Mouse (Mus musculus) adrenal gland, postnatal 14 days (tissue): ENCODE measurements at regions not wholly inside any gene's neighbourhood (a gene's known extent, or its start where the extent isn't known, plus 50 kb on each side); places are given as distances from the start of the nearest gene placed in this dataset.

Experiments used
- DNase-seq: peaks from one replicate; pipeline ENCODE4 v3.0.0; 2021; ENCODE audit warnings: mixed read lengths

GRCm38 (mm10) chr1:193769546-193769945 lies 399.4 kb upstream of the Camk1g start:
- DNase-seq, result no peak

- no peak for DNase-seq
These were observed 394.0 kb upstream of the Camk1g start for GRCm38 (mm10) chr1:193764103-193764502.

DNA sequence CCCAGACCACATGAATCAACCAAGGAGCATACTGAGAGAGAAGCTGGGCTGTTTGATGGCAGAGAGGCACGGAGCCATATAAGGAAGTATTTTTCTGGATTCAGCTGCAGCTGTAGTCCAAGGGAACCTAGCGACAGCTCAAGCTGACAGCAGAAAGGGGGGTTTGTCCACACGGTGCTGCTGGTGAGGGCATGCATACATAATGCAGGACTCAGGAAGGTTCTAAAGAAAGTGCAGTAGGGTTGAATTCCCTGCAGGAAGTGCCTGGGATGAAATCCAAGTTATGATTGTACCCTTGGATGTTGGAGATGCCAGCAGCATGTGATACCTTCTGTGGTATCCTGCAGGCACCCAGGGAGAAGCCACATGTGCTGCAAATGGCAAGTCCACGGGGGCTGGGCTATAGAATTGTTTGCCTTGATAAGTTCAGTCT lies 381.7 kb upstream of the Camk1g start:
- DNase-seq, result no peak

DNA sequence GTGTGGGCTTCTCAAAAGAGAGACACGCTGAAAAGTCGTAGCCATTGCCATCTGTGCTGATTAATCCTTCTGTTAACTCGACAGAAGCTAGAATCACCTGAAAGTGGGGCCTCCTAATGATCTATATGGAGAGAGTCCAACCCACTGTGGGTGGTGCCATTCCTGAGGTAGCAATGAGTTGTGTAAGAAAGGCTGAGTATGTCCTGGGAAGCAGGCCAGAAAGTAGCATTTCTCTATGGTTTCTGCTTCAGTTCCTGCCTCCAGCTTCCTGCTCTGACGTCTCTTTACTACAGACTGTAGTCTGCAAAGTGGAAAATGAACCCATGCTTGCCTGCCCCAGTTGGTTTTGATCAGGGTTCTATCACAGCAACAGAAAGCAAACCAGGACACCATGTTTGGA lies 380.8 kb upstream of the Camk1g start:
- DNase-seq, result no peak

- DNase-seq, result no peak
These were observed 377.4 kb upstream of the Camk1g start for GRCm38 (mm10) chr1:193747426-193747960.

GRCm38 (mm10) chr1:193742688-193743087 lies 372.6 kb upstream of the Camk1g start:
- no peak for DNase-seq

GRCm38 (mm10) chr1:193738821-193739220 lies 368.7 kb upstream of the Camk1g start:
- peak; percentile 68 for DNase-seq

DNA sequence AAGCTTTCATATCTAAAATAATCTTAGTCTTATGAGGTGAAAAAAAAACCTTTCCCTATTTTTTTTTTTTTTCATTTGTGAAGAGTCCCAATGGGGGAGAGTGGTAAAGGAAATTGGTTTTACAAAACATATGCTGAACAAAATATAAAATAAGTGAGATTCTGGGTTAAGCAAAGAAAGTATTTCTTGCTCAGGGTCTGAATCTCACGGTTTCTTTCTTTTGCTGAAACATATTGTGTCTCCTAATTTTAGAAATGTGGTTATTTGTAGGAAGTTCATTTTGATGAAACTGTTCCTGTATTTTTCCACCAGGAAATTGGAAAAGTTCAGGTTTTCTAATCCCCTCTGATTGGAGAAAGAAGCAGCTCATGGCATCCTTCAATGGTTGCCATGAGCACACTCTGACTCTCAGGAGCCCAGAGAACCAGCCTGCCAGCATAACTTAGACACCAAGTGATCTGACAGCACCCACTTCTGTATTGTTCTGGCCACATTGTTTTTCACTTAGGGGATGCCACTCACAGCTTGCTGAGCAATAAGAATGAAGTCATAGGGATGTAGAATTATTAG lies 365.9 kb upstream of the Camk1g start:
- no peak for DNase-seq

DNA sequence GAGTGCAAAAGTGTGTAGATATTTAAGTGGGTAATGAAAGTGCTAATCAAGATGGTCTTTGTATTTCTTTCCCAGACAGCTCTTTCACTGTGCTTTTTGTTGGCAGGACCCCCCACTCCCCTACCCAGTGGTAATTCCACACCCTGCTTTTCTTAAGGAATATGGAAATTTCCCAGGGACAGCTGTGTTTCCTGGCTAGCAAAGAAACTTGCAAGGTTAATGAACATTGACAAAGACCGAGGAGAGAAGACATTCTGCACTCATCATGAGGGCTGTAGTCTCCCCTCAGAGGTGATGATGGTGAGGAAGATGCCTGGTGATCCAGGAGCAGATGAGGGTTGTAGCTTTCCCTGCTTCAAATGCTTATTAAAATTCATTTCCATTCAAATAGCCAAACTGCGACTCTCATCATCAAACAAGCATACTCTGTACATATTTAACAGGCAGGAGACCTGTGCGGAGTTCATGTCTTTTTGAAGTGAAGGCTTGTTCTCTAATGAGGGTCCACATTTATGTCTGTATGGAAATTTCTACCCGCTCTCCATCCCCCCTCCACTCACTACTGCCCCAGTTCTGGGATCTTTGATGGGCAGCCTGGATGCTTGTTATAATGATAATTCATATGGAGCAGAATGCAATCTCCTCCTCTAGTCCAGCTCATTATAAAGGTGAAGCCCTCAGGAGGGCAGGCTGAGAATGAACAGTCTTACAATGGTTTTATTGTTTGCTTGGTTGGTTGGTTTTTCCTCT lies 364.1 kb upstream of the Camk1g start:
- no peak for DNase-seq

DNA sequence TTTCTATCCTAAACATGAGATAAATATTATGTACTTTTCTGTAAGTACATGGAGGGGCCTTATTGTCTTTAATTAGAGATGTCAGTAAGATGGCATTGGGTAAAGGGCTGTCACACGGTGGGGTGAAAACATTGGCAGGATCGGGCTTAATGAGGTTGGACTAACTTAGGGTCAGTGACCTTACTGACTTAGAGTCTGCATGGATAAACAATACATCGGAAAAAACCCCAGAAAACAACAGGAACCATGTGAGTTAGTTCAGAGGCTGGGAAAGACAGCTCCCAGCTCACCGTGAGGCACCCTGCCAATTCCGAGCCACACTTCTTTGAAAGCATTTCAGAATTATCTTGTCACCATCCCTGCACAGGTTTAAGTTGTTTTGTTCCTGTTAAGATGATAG lies 363.3 kb upstream of the Camk1g start:
- no peak for DNase-seq

DNA sequence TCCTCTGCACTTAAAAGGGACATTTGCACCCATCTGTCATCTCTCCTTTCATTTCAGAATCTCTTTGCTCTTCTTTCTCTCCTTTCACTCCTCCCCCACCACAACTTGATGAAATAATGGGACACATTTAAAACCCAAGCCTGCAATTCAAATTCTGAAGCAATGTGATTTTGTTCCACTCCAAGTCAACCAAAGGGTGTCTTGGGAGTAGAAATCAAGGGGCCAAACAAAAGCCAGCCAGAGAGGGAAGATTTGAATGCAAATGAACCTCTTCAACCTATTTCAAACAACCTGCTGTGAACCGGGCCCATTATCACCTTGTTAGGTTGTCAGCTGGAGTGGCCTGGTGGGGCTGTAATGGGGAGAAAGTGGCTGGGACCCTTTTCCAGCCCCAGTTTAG lies 362.0 kb upstream of the Camk1g start:
- DNase-seq, result no peak

DNA sequence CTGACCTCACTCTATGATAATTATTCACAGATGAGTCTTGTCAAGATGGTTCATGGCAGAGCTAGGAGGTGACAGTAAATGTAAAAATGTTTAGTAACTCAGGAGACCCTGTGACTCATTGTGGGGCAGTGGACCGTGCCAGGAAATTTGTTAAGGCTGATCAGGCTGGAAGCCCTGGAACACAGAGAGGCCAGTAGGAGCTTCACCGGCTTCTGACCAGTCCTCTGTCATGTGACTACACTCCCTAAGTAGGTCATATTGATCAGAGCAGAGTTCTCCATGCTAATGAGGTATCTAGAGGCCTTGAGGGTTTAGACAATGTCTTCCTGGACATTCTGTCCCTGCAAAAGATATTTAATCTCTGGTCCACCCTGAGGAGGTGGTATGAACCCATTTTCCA lies 351.8 kb upstream of the Camk1g start:
- peak; percentile 7 for DNase-seq

DNA sequence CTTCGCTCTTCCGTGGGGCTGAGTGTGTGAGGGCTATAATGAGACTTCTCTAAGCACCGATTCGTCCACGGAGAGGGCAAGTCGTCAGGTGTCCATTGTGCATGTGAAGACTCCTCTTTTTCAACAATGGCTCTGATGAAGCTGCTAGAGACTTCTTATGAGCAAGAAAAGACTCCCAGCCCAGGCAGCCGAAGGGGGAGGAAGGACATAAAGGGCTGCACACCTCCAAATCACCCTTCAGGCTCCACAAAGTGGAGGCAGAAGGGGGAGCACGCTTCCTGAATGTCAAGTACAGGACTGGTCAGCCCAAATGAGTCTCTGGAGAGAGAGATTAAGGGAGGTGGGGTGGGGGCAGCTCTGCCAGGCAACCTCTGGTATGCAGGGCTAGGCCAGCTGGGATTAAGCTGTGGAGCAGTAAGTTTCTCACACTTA lies 350.3 kb upstream of the Camk1g start:
- DNase-seq, result no peak

DNA sequence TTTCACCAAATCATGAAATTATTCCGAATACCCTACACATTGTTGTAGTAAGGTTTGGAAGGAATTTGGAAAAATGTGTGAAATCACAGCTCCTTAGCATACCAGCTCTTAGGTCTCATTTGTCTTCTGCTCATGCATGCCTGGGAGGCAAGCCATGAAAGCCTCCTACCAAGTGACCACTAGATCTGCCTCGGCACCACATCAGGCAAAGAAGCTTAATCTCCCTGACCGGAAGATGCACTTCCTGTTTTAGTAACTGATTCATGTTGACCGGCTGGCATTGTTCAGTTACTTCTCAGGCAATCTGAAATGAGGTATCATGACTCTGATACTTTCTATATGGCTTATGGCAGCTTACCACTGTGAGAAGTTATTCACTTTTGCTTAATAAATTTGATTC lies 345.2 kb upstream of the Camk1g start:
- DNase-seq, result no peak

DNA sequence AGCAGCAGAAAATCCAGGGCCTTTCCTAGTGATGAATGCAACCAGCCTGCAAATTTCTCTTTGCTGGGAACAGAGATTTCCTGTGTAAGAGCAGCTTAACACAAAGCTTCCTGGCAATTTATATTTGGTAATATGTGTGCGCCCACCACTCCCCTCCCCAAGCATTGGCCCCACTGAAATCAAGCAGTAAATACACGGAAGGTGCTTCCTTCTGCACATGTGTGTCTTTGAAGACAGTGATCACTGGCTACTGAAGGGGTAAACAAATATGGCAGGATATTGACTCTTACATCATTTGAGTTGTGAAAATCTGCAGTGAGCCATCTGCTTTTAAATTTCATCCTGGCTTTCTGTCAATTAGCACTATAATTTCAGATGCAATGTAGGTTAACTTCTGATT lies 344.5 kb upstream of the Camk1g start:
- DNase-seq, result no peak

DNA sequence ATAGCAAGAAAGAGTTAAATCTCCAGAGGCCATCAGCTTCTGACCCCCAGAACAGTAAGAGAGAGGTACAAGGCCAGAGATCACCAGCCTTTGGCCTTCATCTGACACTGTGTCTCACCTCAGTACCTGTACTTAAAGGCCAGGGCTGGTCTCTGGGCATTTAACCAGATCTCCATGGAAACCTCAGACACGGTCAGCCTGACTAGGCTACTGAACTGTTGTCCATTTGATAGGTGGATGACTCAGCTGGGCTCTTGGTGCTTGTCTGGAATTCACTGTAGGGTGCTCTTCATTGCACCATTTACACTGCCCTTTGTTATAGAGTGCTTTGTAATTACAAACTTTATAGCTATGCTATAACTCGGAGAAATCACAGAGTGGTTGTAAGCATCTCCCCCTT lies 335.1 kb upstream of the Camk1g start:
- peak; percentile 61 for DNase-seq

DNA sequence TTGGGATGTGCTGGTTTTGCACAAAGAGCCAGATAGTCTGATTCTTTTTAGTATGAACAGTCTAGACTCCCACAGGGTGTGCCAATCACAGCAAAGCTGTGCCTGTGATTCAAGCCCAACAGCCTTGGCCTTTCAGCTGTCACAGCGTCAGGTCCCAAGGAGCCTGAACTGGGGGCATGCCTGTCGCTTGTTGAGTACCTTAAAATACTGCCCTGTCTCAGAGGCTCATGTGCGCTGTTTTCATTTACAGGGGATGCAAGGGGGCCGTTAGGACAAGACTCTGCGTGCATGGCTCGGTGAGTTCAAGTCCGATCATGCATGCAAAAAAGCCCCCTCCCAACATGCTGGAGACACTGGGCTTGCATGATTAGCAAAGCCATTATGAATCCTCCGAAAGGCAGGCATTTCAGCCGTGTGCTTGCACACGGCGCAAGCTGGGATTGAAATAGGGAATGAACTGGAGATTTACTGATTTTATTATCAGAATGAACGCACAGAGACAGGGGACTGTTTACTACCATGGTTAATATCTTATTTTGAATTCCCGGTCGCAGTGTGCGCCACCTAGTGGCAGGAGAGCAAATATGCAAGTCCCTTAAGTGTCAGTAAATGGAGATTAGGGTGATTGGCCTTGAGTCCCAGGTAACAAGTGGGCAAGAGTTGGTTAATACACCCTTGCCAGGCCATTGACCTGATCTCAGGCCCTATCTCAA lies 332.8 kb upstream of the Camk1g start:
- DNase-seq, result peak; percentile 75

- DNase-seq, result no peak
These were observed 330.1 kb upstream of the Camk1g start for GRCm38 (mm10) chr1:193700217-193700616.

DNA sequence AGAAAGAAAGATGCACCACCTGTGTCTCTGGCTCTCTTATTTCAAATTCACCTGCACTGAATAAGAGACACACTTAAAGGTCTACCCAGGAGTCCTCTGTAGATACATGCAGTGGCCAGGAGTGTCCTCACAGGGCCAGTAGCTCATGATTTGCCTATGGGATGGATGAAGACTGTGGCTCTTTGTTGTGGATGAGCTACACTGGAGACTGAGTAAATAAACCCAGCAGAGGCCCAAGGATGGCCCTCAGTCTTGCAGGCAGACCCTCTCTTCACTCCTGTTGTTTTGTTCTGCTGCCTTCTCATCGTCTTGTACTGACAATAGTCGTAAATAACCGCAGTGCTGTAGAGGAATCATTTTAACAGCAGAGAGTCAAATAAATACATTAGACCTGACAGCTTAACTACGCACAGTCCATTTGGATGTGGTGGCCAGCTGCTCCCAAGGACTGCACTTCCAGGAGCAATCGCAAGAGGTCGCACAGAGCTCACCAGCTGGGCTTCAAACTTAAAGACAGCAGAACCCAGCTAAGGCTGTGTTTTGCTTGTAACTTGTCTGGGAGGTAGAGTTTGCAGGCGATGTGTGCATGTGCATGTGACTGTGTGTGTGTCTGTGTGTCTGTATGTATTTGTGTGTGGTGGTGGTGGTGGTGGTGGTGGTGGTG lies 328.6 kb upstream of the Camk1g start:
- DNase-seq, result peak; percentile 85

DNA sequence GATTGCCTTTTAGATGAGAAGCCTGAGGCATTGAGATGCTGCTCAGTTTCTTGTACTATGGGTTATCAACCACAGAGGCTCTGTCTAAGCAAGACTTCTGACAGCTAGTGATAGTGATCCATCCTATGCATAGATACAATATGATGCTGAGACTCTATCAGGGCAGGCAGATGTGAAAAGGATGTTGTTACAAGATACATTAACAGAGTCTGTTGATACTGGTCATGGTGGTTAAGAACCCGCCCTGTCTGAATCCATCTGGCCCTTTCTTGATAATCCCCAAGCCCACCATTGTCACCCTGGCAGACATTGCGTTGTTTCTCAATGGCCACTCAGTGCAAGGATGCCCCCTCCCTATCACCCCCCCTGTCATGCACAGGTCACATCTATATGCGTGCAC lies 327.8 kb upstream of the Camk1g start:
- no peak for DNase-seq

DNA sequence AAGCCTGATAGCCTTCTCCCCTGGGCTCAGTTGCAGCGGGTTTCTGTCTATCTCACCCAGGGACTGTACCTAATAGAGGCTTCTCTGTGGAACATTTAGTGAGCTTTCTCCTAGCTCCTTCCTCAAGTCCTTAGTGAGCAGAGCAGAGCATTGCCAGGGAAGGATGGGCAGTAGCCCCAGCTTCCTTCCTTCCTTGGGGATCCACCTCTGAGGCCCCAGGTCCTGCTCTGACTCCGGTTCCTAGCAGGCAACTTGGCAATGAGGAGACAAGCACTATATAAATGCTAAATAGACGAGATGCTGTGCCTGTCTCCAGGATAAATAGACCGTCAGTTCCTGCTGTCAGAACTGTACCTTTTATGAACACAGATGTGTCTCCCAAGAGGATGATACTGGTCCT lies 326.9 kb upstream of the Camk1g start:
- peak; percentile 7 for DNase-seq

DNA sequence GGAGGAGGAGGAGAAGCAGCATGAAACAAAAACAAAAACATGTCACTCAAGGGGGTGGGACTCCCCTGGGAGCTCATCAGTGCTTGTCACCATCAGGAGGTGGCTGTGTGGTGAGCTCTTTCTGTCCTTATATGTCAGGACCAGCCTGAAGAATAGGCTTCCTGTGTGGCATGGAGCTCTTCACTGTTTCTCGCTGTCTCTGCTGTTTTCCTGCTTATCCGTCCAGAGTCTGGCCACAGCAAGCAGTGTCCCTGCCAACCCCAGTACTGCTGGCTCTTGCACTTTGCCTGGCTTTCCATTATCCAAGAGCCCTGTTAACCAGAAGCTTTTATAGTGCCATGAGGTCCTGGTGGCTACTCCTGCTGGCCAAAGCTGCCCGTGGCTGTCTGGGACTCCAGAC lies 322.9 kb upstream of the Camk1g start:
- DNase-seq, result no peak

DNA sequence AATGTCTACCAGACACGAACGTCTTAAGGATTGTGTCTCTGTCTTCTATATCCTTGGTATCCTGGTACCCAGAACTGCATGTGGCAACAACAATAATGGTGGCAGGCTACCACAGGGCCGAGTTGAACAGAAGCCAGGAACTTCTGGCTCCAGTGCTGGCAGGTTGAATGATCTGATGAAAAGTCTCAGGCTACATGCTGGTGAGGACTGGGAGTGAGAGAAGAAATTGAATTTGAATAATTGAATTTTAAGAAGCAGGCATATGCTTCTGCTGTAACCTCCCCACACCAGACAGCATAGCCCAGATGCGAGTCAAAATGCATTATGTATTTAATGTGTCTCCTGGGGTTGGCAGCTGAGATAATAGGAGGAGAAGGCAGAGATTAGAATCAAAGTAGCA lies 319.5 kb upstream of the Camk1g start:
- no peak for DNase-seq
